Mouse (Mus musculus) liver, embryonic 14.5 days (tissue): ENCODE data around the gene Slc25a21. TPM values are rescaled to one million over a fixed set of nuclear protein-coding genes. Genes with fewer than 3 reads are reported as not detected.

Source experiments
- ATAC-seq: fragments of 200-750 bp; cut with Nextera tagmentation; 2 replicates; pipeline ENCODE4 v1.8.0; 2017; ENCODE audit warnings: moderate number of reproducible peaks, mild to moderate bottlenecking, moderate library complexity; ENCODE audit not compliant: insufficient read depth
- DNase-seq, 3 experiments: peaks; one replicate each; pipeline ENCODE4 v3.0.0-alpha.2; 2012 to 2013; ENCODE audit warnings: low read depth in 3 of 3, low spot score in 3 of 3
- H3K27ac ChIP-seq: fragments of 300-500 bp; sonication (generic); 2 replicates; pipeline ENCODE4 v1.5.1; 2014; ENCODE audit warnings: moderate library complexity, mild to moderate bottlenecking, control low read depth, inconsistent platforms
- H3K27me3 ChIP-seq: fragments of 300-500 bp; sonication (generic); 2 replicates; pipeline ENCODE4 v1.6.1; 2014; ENCODE audit warnings: mild to moderate bottlenecking, low read length, moderate library complexity; ENCODE audit not compliant: control insufficient read depth, insufficient read depth
- H3K36me3 ChIP-seq: fragments of 300-500 bp; sonication (generic); replicated peaks from 2 replicates; pipeline ENCODE4 v1.6.1; 2014; ENCODE audit warnings: low read depth; ENCODE audit not compliant: control insufficient read depth, insufficient read depth
- H3K4me1 ChIP-seq, 2 experiments: fragments of 200-500 bp in 1 of 2; fragments of 300-500 bp in 1 of 2; sonication (generic) in 1 of 2; replicated peaks; 2 replicates each; pipeline ENCODE4 v1.6.1; 2012 to 2014; ENCODE audit warnings: antibody characterized with exemption in 1 of 2, inconsistent platforms in 1 of 2, low read length in 1 of 2; ENCODE audit not compliant: control insufficient read depth in 2 of 2, insufficient read depth in 2 of 2
- H3K4me2 ChIP-seq: fragments of 300-500 bp; sonication (generic); 2 replicates; pipeline ENCODE4 v1.6.1; 2014; ENCODE audit warnings: low read depth, mild to moderate bottlenecking, control low read depth, moderate library complexity
- H3K4me3 ChIP-seq, 2 experiments: fragments of 200-500 bp in 1 of 2; fragments of 300-500 bp in 1 of 2; sonication (generic) in 1 of 2; 2 replicates each; pipeline ENCODE4 v1.5.1; 2012 to 2014; ENCODE audit warnings: low read depth in 2 of 2, low read length in 2 of 2, mild to moderate bottlenecking in 2 of 2, control low read depth in 1 of 2, inconsistent platforms in 1 of 2, moderate library complexity in 1 of 2; ENCODE audit not compliant: insufficient read depth in 1 of 2
- H3K9ac ChIP-seq: fragments of 300-500 bp; sonication (generic); replicated peaks from 2 replicates; pipeline ENCODE4 v1.6.1; 2014; ENCODE audit warnings: mild to moderate bottlenecking, control low read depth, moderate library complexity
- H3K9me3 ChIP-seq: fragments of 300-500 bp; sonication (generic); 2 replicates; pipeline ENCODE4 v1.6.1; 2016; ENCODE audit warnings: low read length, mixed read lengths; ENCODE audit not compliant: control insufficient read depth
- CTCF ChIP-seq: IDR thresholded peaks from 2 replicates; pipeline ENCODE4 v1.5.1; 2016; ENCODE audit warnings: antibody characterized with exemption, low read depth, control low read depth
- EP300 ChIP-seq: IDR thresholded peaks from 2 replicates; pipeline ENCODE4 v1.6.1; 2016; ENCODE audit warnings: antibody characterized with exemption, low read depth
- WGBS: fragments of 180-500 bp; shearing (Covaris S2); extraction: QIAGEN DNeasy Blood & Tissue Kit; methylation state at CpG from one replicate; pipeline ENCODE4 v1.1.7; 2014; ENCODE audit not compliant: insufficient replicate concordance; 5-methylcytosine and 5-hydroxymethylcytosine counted together
- polyA plus RNA-seq, 2 experiments: library from polyadenylated mRNA; depleted of rRNA in 1 of 2; stranded (reverse) in 1 of 2; unstranded in 1 of 2; fragments of >200 nt; fragmentation: Nextera tagmentation in 1 of 2; extraction: Ambion mirVana in 1 of 2; gene quantifications; 2 replicates each; pipeline versions ENCODE4 v1.2.1 to v1.2.3; 2012 to 2014

Slc25a21 gene
- polyA plus RNA-seq, 2 experiments: 9.3 to 21.6 TPM

DNA sequence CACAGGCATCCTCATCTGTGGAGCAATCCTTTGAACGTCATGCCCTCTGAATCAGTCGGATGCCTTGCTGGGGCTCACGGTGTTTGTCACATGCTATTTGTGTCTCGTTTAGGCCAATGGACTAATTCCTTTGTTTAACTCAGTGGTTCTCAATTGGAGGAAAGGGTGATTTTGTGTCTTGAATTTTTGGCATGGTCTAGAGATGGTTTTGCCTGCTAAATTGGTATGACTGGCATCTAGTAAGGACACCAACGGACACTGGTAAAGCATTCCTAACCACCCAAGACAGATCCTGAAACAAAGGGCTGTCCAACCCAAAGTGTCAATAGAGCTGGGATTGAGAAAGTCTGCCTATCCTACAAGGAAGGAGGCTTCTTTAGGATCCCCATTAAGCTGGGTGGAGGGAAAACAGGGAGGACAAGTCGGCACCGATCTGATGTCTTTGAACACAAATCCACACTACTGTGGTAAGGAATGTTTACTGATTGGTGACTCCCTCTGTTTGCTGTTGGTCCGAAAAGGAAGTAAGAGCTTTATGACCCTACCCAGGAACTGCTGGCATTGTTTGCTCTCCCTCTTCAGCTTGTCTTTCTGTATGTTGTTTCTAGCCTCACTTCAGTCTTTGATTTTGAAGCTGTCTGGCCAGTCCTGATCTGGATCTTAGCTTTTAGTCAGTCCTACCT is 294.4 kb downstream of the Slc25a21 start:
- WGBS: 59% methylated on average over 8 of the region's 8 CpGs
- Histone ChIP-seq H3K9me3 (no peaks in the 10 kb centered on the region), H3K4me3 (no peak overlapping the region), H3K27me3 (no peaks in the 10 kb centered on the region), H3K4me1 (peaks cover 0 to 2% of the 10 kb centered on the region in 2 experiments; a peak in 1 of 4 replicates), H3K36me3 (no peaks in the 10 kb centered on the region), H3K9ac (no peak overlapping the region), H3K27ac (no peak overlapping the region), H3K4me2 (no peak overlapping the region)
- TF ChIP-seq CTCF (no peak), EP300 (no peak)
- ATAC-seq (no peak), DNase-seq (no peak)

DNA sequence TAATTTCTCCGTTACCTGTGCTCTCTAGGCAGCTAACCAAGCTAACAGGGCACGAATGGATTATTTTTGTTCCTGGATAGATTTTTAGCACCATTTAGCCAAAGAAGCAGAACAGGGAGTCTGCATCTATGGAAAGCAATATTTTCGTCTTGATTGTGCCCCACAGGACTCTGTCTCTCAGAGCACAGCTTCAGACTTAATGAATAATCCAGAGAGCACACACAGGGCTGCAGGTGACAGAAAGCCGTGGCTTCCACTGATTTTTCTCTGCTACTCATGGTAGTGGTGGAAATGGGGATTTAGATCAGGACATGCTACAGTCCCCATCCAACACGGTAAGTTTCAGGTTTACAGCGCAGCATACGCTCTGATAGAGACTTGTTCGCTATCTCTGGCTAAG is 299.3 kb downstream of the Slc25a21 start:
- Histone ChIP-seq H3K36me3 (no peaks in the 10 kb centered on the region), H3K27me3 (no peaks in the 10 kb centered on the region), H3K9ac (no peak overlapping the region), H3K4me2 (no peak overlapping the region), H3K4me3 (no peak overlapping the region), H3K4me1 (peaks cover 0 to 2% of the 10 kb centered on the region in 2 experiments; a peak in 1 of 4 replicates), H3K9me3 (no peaks in the 10 kb centered on the region), H3K27ac (no peak overlapping the region)
- no peak for ATAC-seq
- DNase-seq: no peak
- 77% methylated on average over 8 of the region's 8 CpGs for WGBS
- TF ChIP-seq CTCF (no peak), EP300 (no peak)

DNA sequence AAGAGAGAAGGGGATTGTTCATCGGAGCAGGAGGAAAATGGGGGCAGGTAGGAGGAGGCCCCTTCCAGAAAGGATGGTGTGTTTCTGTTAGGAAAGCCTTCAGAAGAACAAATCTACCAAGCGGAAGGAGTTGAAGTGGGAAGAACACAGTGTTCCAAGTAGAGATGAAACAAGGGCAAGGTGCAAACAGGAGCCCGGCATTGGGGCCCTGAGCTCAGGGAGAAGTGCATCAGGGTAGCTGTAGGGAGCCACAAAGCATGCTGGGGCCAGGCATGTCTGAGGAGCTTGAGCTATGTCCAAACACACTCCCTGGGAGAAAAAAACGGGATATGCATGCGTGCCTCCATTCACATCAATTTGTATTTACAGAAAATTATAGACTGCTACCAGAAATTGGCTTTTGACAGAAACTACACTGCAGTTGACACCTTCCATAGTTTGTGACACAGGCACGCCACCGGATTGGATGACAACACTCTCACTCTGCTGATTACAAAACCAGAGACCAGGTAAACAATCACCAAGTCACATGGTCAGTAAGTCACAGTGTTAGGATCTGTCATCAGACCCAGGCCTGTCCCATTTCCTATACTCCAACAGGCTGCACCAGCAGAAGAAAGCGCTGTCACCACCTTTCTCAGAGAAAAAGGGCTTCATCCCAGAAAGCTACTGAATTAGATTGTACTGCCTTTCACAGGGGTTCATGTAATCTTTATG is 299.9 kb downstream of the Slc25a21 start:
- H3K4me1 ChIP-seq: no peaks in the 10 kb centered on the region
- ATAC-seq (peak; percentile 39; the same call in 1 of the 2 replicates), DNase-seq (no peak)
- no peak overlapping the region for H3K4me2 ChIP-seq
- no peak for TF ChIP-seq EP300
- no peak for TF ChIP-seq CTCF
- no peak overlapping the region for H3K9ac ChIP-seq
- WGBS: 76% methylated on average over 8 of the region's 8 CpGs
- H3K27ac ChIP-seq: no peak overlapping the region
- H3K36me3 ChIP-seq: no peaks in the 10 kb centered on the region
- H3K27me3 ChIP-seq: no peaks in the 10 kb centered on the region
- H3K4me3 ChIP-seq: no peak overlapping the region
- H3K9me3 ChIP-seq: no peaks in the 10 kb centered on the region

DNA sequence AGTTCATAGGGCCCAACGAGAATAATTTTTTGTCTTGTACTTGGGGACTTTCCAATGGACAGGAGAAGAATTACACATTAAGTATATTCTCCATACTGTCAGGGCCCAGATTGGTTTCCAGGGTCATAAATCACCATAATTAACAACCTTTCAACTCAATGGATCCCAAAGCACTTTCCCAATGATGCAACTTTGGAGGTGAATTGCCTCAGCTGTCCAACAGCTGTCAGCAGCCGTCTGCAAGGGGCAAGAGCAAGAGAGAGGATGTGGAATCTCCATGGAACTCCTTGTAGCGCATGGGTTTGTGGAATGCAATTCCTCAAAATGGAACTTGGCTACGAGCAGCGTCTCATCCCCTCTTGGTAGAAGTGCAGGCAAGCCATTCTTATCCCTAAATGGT is 302.3 kb downstream of the Slc25a21 start:
- H3K27ac ChIP-seq: no peak overlapping the region
- no peaks in the 10 kb centered on the region for H3K9me3 ChIP-seq
- TF ChIP-seq EP300 (no peak), CTCF (no peak)
- no peak for ATAC-seq
- DNase-seq: no peak
- H3K4me3 ChIP-seq: no peak overlapping the region
- WGBS: 67% methylated on average over 5 of the region's 5 CpGs
- H3K4me1 ChIP-seq: no peaks in the 10 kb centered on the region
- H3K36me3 ChIP-seq: no peaks in the 10 kb centered on the region
- H3K27me3 ChIP-seq: no peaks in the 10 kb centered on the region
- no peak overlapping the region for H3K9ac ChIP-seq
- no peak overlapping the region for H3K4me2 ChIP-seq

DNA sequence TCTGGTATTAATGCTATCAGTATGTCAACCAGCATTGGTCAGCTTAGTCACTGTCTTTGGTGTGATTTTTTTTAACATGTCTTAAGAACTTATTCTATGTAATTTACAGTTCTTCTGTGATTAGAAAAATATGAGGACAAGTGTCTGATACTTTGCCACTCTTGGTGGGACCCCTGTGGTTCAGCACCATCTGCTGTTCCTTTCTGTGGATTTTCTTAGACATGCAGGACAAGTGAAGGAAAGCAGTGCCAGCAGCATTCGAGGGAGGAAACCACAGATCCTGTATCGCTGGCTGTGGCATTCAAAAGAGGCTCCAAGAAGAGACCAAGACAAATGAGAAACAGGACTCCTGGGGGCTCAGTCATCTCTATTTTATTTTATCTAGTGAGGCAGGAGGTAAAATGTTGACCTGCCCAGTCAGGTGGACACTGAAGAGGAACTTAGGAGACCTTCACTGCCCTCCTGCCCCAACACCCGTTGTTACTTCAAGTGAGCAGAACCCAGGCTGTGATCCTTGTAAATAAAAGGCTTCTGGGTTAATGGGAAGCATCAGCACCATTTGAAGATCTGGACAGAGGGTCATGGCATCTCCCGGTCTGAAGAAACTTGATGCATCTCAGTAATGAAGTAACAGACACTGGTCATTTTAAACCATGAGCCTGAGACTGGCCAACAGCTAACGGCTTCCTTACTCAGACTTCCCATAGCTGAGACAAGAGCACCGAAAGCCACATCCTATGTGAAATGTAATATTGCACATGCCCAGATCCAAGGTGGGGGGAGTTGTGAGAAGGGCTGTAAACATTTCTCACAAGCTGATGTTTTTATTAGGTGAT is 306.2 kb downstream of the Slc25a21 start:
- Histone ChIP-seq H3K9me3 (no peaks in the 10 kb centered on the region), H3K27me3 (no peaks in the 10 kb centered on the region), H3K4me2 (no peak overlapping the region), H3K36me3 (no peaks in the 10 kb centered on the region), H3K4me3 (no peak overlapping the region), H3K4me1 (no peaks in the 10 kb centered on the region), H3K9ac (no peak overlapping the region), H3K27ac (no peak overlapping the region)
- DNase-seq (no peak), ATAC-seq (no peak)
- WGBS: 57% methylated on average over 6 of the region's 6 CpGs
- TF ChIP-seq CTCF (no peak), EP300 (no peak)
